Mouse (Mus musculus): ENCODE measurements around the gene Ugt1a9. TPM values are rescaled to one million over a fixed set of nuclear protein-coding genes. Genes with fewer than 3 reads are reported as not detected.

Gene Ugt1a9
- polyA plus RNA-seq, 1 experiment from 2014 or later: not detected

- DNase-seq (ENCODE audit: low spot score): no peak
- WGBS: 77% methylated on average over 6 of the region's 6 CpGs
Measured at GRCm38 (mm10) chr1:88230981-88231802, 160.6 kb downstream of the Ugt1a9 start.

GRCm38 (mm10) chr1:88231803-88232499 lies 161.4 kb downstream of the Ugt1a9 start:
- no peaks in the 10 kb centered on the region for H3K4me1 ChIP-seq
- H3K9me3 ChIP-seq (replicated peaks): peaks cover 89% of the 10 kb centered on the region
- H3K27ac ChIP-seq: no peak overlapping the region
- no peak for DNase-seq (ENCODE audit: low spot score)
- no peak overlapping the region for H3K4me3 ChIP-seq
- no peaks in the 10 kb centered on the region for H3K27me3 ChIP-seq (ENCODE audit: low read depth, poor library complexity, severe bottlenecking)
- no peaks in the 10 kb centered on the region for H3K36me3 ChIP-seq
- WGBS: 73% methylated on average over 7 of the region's 7 CpGs

More at GRCm38 (mm10) chr1:88230981-88231802, 160.6 kb downstream of the Ugt1a9 start:
- Histone ChIP-seq H3K4me3 (no peak overlapping the region), H3K4me1 (no peaks in the 10 kb centered on the region), H3K27me3 (ENCODE audit: low read depth, poor library complexity, severe bottlenecking) (no peaks in the 10 kb centered on the region), H3K9me3 (replicated peaks) (peaks cover 91% of the 10 kb centered on the region), H3K36me3 (no peaks in the 10 kb centered on the region), H3K27ac (no peak overlapping the region)

- DNase-seq (ENCODE audit: low spot score): no peak
- peaks cover 90% of the 10 kb centered on the region for H3K9me3 ChIP-seq (replicated peaks)
- H3K27me3 ChIP-seq (ENCODE audit: low read depth, poor library complexity, severe bottlenecking): no peaks in the 10 kb centered on the region
- H3K4me3 ChIP-seq: no peak overlapping the region
- H3K4me1 ChIP-seq: no peaks in the 10 kb centered on the region
- H3K36me3 ChIP-seq: no peaks in the 10 kb centered on the region
- H3K27ac ChIP-seq: no peak overlapping the region
- WGBS: 60% methylated on average over 3 of the region's 3 CpGs
Measured at GRCm38 (mm10) chr1:88232664-88233380, 162.2 kb downstream of the Ugt1a9 start.

DNA sequence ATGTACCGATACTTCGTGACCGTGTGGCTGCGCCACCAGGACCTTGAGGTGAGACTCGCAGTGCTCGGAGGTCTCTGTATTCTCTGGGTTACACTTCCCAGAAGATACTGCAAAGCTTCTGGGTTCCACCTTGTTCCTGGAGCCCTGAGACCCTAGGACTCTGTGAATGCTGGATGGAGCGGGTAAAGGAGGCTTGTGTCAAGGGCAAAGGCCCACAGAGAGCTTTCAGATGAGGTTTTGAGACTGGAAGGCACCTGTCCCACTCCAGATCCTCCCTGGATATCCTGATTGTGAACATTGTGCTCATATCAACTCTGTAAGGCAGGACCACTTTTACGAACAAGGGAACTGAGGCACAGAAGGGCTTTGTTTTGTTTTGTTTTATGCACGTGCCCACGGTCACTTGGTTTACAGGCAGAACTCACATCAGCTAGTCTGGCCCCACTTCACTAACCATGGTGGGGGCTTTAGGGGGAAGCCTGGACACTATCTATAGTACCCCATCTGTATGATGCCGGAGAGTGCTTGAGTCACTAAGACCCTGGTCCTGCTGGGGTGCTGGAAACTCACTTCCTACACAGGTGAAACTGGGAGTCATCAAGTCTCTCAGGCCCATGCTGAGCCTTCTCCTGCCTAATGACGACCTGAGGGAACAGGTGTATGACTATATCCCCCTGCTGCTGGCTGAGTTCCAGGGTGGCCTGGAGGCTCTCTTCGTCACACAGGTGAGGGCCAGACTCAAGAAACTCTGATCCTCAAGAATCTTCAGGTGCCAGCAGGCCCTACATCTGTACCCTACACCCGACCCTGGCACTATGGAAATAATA lies 163.0 kb downstream of the Ugt1a9 start:
- WGBS: 72% methylated on average over 14 of the region's 14 CpGs

DNA sequence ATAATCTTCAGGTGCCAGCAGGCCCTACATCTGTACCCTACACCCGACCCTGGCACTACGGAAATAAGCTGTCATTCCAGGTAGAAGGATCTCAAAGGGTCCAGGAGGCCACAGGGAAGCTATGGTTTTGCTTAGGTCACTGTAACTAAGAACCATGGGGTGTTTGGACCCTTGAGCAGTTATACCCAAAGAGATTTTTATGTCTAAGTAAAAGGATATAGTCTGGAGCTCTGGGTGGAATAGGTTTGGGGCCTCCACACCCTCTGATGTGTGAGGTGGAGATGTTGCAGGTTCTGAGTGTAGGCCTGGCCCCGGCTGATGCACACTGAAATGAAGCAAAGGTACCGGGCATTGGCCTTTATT lies 163.6 kb downstream of the Ugt1a9 start:
- DNase-seq (ENCODE audit: low spot score): no peak
- Histone ChIP-seq H3K9me3 (replicated peaks) (peaks cover 90% of the 10 kb centered on the region), H3K4me3 (no peak overlapping the region), H3K27ac (no peak overlapping the region), H3K4me1 (no peaks in the 10 kb centered on the region), H3K27me3 (ENCODE audit: low read depth, poor library complexity, severe bottlenecking) (no peaks in the 10 kb centered on the region), H3K36me3 (no peaks in the 10 kb centered on the region)
- WGBS: 67% methylated on average over 4 of the region's 4 CpGs

More for the DNA sequence above, 163.0 kb downstream of the Ugt1a9 start:
- Histone ChIP-seq H3K4me1 (no peaks in the 10 kb centered on the region), H3K9me3 (replicated peaks) (peaks cover 91% of the 10 kb centered on the region), H3K27me3 (ENCODE audit: low read depth, poor library complexity, severe bottlenecking) (no peaks in the 10 kb centered on the region), H3K4me3 (no peak overlapping the region), H3K27ac (no peak overlapping the region), H3K36me3 (no peaks in the 10 kb centered on the region)
- no peak for DNase-seq (ENCODE audit: low spot score)

- Histone ChIP-seq H3K27ac (no peak overlapping the region), H3K4me3 (no peak overlapping the region), H3K36me3 (no peaks in the 10 kb centered on the region), H3K27me3 (ENCODE audit: low read depth, poor library complexity, severe bottlenecking) (no peaks in the 10 kb centered on the region), H3K9me3 (replicated peaks) (peaks cover 90% of the 10 kb centered on the region), H3K4me1 (no peaks in the 10 kb centered on the region)
- WGBS: 47% methylated on average over 5 of the region's 5 CpGs
- DNase-seq (ENCODE audit: low spot score): no peak
Measured at GRCm38 (mm10) chr1:88234646-88235045, 164.0 kb downstream of the Ugt1a9 start.

DNA sequence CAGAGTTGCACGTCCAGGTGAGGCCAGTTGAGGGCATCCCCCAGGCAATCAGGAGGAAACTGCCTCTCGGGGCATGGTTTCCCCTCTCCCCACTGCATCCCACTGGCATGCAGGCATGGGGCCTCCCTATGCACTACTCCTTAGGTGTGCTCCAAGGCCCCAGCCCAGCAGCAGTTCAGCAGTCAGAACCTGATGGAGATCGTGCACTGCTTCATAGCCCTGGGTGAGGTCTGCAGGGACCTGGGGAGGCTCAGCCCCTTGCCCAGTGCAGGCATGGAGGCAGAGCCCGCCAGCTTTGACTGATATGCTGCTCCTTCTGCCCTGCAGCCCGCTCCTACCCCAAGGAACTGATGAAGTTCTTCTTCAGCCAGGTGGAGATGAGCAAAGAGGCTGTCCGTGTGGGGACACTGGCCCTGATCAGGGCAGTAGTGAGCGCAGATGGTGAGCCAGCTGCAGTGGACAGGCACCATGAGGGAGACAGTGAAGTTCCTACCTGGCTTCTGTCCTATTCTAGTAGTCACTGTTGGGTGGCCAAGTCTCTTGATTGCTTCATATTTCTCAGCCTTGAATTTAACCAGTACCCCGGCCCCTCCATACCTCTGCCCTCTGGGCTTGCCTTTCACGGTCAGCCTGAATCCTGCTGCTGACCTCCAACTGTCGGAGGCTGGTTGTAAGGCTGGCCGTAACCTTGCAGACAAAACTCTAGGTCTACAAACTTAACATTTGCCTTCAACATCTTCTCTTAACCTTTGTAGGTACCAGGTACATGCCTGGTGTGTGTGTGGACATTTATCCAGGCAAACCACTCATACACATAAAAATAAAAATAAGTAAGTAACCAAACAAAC lies 164.7 kb downstream of the Ugt1a9 start:
- no peak for DNase-seq (ENCODE audit: low spot score)
- H3K9me3 ChIP-seq (replicated peaks): peaks cover 90% of the 10 kb centered on the region
- 68% methylated on average over 11 of the region's 11 CpGs for WGBS
- no peaks in the 10 kb centered on the region for H3K36me3 ChIP-seq
- no peaks in the 10 kb centered on the region for H3K27me3 ChIP-seq (ENCODE audit: low read depth, poor library complexity, severe bottlenecking)
- H3K27ac ChIP-seq: no peak overlapping the region
- no peak overlapping the region for H3K4me3 ChIP-seq
- no peaks in the 10 kb centered on the region for H3K4me1 ChIP-seq

- no peak for DNase-seq (ENCODE audit: low spot score)
- no peaks in the 10 kb centered on the region for H3K36me3 ChIP-seq
- WGBS: 71% methylated on average over 4 of the region's 4 CpGs
- H3K9me3 ChIP-seq (replicated peaks): peaks cover 91% of the 10 kb centered on the region
- no peaks in the 10 kb centered on the region for H3K4me1 ChIP-seq
- no peak overlapping the region for H3K4me3 ChIP-seq
- no peaks in the 10 kb centered on the region for H3K27me3 ChIP-seq (ENCODE audit: low read depth, poor library complexity, severe bottlenecking)
- H3K27ac ChIP-seq: no peak overlapping the region
Measured at GRCm38 (mm10) chr1:88235894-88236415, 165.4 kb downstream of the Ugt1a9 start.

DNA sequence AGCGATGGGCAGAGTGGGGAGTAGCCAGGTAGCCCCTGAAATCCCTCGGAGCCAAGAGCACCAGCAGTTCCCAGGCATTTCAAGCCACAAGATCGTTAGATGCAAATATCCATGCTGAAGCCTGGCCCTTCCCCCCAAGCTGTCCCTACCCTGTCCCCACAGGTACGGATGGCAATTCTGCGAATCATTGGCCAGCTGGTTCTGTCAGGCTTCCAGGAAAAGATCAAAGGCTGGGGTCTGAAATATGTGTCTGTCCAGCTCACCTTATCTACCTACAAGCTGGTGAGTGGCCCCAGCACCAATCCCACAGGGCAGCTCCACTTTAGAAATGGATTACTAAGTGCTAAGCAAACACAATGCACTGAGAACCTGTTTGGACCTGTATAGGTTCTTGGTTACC lies 166.7 kb downstream of the Ugt1a9 start:
- 79% methylated on average over 5 of the region's 5 CpGs for WGBS
- Histone ChIP-seq H3K27ac (no peak overlapping the region), H3K36me3 (no peaks in the 10 kb centered on the region), H3K4me1 (no peaks in the 10 kb centered on the region), H3K9me3 (replicated peaks) (peaks cover 87% of the 10 kb centered on the region), H3K4me3 (no peak overlapping the region), H3K27me3 (ENCODE audit: low read depth, poor library complexity, severe bottlenecking) (no peaks in the 10 kb centered on the region)
- DNase-seq (ENCODE audit: low spot score): no peak

GRCm38 (mm10) chr1:88238771-88239170 lies 168.2 kb downstream of the Ugt1a9 start:
- Histone ChIP-seq H3K4me3 (no peak overlapping the region), H3K27me3 (ENCODE audit: low read depth, poor library complexity, severe bottlenecking) (no peaks in the 10 kb centered on the region), H3K9me3 (replicated peaks) (peaks cover 85% of the 10 kb centered on the region), H3K27ac (no peak overlapping the region), H3K36me3 (no peaks in the 10 kb centered on the region), H3K4me1 (no peaks in the 10 kb centered on the region)
- no peak for DNase-seq (ENCODE audit: low spot score)
- WGBS: 83% methylated on average over 6 of the region's 6 CpGs

- Histone ChIP-seq H3K9me3 (replicated peaks) (peaks cover 85% of the 10 kb centered on the region), H3K4me1 (no peaks in the 10 kb centered on the region), H3K36me3 (no peaks in the 10 kb centered on the region), H3K27ac (no peak overlapping the region), H3K4me3 (no peak overlapping the region), H3K27me3 (ENCODE audit: low read depth, poor library complexity, severe bottlenecking) (no peaks in the 10 kb centered on the region)
- DNase-seq (ENCODE audit: low spot score): no peak
- 77% methylated on average over 5 of the region's 5 CpGs for WGBS
Measured at GRCm38 (mm10) chr1:88240072-88240471, 169.5 kb downstream of the Ugt1a9 start.

All from limb, embryonic 10.5 days (tissue).